Mouse (Mus musculus) ES-E14 (cell line): Measurements from ENCODE around the gene Rpl28. TPM values are rescaled to one million over a fixed set of nuclear protein-coding genes. Genes with fewer than 3 reads are reported as not detected.
A peak's percentile ranks its signal among the peaks of the same experiment; 100 is the strongest.

Source experiments
- DNase-seq: peaks from one replicate; pipeline ENCODE4 v3.0.0-alpha.2; 2013; ENCODE audit warnings: low read depth, low spot score
- H3K27ac ChIP-seq: 2 replicates; pipeline ENCODE4 v1.5.1; 2012; ENCODE audit warnings: low read depth, mild to moderate bottlenecking, low read length, moderate library complexity, mixed read lengths; ENCODE audit not compliant: poor library complexity, insufficient read depth, severe bottlenecking
- H3K36me3 ChIP-seq: 2 replicates; pipeline ENCODE4 v1.6.1; 2012; ENCODE audit warnings: mild to moderate bottlenecking, low read length, moderate library complexity, mixed read lengths; ENCODE audit not compliant: control insufficient read depth, poor library complexity, insufficient read depth, severe bottlenecking
- H3K4me1 ChIP-seq, 2 experiments: fragments of 150-350 bp in 1 of 2; sonication (generic) in 1 of 2; 2 replicates each; pipeline ENCODE4 v1.6.1; 2012; ENCODE audit warnings: low read length in 2 of 2, mild to moderate bottlenecking in 1 of 2, mixed read lengths in 1 of 2; ENCODE audit not compliant: control insufficient read depth in 2 of 2, insufficient read depth in 2 of 2, poor library complexity in 1 of 2
- H3K4me3 ChIP-seq, 2 experiments: fragments of 150-350 bp in 1 of 2; sonication (generic) in 1 of 2; 2 replicates each; pipeline ENCODE4 v1.5.1; 2012; ENCODE audit warnings: low read length in 2 of 2, low read depth in 1 of 2, mild to moderate bottlenecking in 1 of 2, mixed read lengths in 1 of 2; ENCODE audit not compliant: insufficient read depth in 1 of 2, poor library complexity in 1 of 2, severe bottlenecking in 1 of 2
- H3K9ac ChIP-seq: 2 replicates; pipeline ENCODE4 v1.6.1; 2012; ENCODE audit warnings: low read depth, mild to moderate bottlenecking, low read length, mixed read lengths; ENCODE audit not compliant: poor library complexity, insufficient read depth, severe bottlenecking
- H3K9me3 ChIP-seq: fragments of 150-350 bp; sonication (generic); 2 replicates; pipeline ENCODE4 v1.6.1; 2012; ENCODE audit warnings: low read depth, mild to moderate bottlenecking, low read length; ENCODE audit not compliant: control insufficient read depth, insufficient read depth
- CHD2 ChIP-seq: IDR thresholded peaks from 2 replicates; pipeline ENCODE4 v1.6.1; 2014; ENCODE audit warnings: mild to moderate bottlenecking, low read depth, low read length, inconsistent platforms
- HCFC1 ChIP-seq: IDR thresholded peaks from 2 replicates; pipeline ENCODE4 v1.6.1; 2012; ENCODE audit warnings: low read length, inconsistent platforms, borderline replicate concordance; ENCODE audit not compliant: insufficient read depth
- MAFK ChIP-seq: IDR thresholded peaks from 2 replicates; pipeline ENCODE4 v1.6.1; 2014; ENCODE audit warnings: mild to moderate bottlenecking, low read depth, low read length, inconsistent platforms; ENCODE audit not compliant: insufficient read depth
- ZC3H11A ChIP-seq: IDR thresholded peaks from 2 replicates; pipeline ENCODE4 v1.6.1; 2012; ENCODE audit warnings: low read depth, mild to moderate bottlenecking, inconsistent platforms, low read length, borderline replicate concordance
- ZNF384 ChIP-seq: IDR thresholded peaks from 2 replicates; pipeline ENCODE4 v1.6.1; 2012; ENCODE audit warnings: low read depth, low read length, inconsistent platforms
- in situ Hi-C, 2 experiments: fragments of 600-800 bp; cut with MboI; formaldehyde crosslinking; loops; one replicate each; pipeline ENCODE4 v1.15.1; 2025; ENCODE audit warnings: low sequenced_read_pairs in 2 of 2, inconsistent platforms in 1 of 2; ENCODE audit not compliant: unreplicated experiment in 2 of 2
- total RNA-seq: library from RNA; depleted of rRNA; stranded (reverse); fragments of 300-350 nt; gene quantifications from 2 replicates; pipeline ENCODE4 v1.2.3, GENCODE M21; 2012; rRNA removed

Rpl28 gene
- total RNA-seq: 1,352 and 1,377 TPM in 2 replicates

- Histone ChIP-seq H3K27ac (peak within 1 kb of the TSS; percentile 94), H3K9me3 (no peaks in the 10 kb centered on the region), H3K36me3 (peaks cover 36% of the 10 kb centered on the region), H3K4me1 (peaks cover 0 to 8% of the 10 kb centered on the region in 2 experiments; a peak in 1 of 4 replicates), H3K9ac (peak within 1 kb of the TSS; percentile 100), H3K4me3 (peak within 1 kb of the TSS; percentile 84 to 99)
- in situ Hi-C loops: no loop called here
- TF ChIP-seq CHD2 (peak; percentile 90), MAFK (no peak), HCFC1 (peak; percentile 84), ZNF384 (no peak)
- DNase-seq: peak; percentile 94
Measured at GRCm38 (mm10) chr7:4792278-4793212, at the start of gene Rpl28. Gene Rpl28 (plus strand): TSS chr7:4792874.

- in situ Hi-C loops: no loop called here
- no peak overlapping the region for H3K27ac ChIP-seq
- H3K9me3 ChIP-seq: no peaks in the 10 kb centered on the region
- no peak for DNase-seq
- no peak overlapping the region for H3K4me3 ChIP-seq
- no peak for TF ChIP-seq CHD2
- TF ChIP-seq HCFC1: no peak
- TF ChIP-seq MAFK: no peak
- no peak for TF ChIP-seq ZNF384
- no peak for TF ChIP-seq ZC3H11A
- H3K9ac ChIP-seq: no peak overlapping the region
- peaks cover 41% of the 10 kb centered on the region for H3K36me3 ChIP-seq
- peaks cover 2 to 26% of the 10 kb centered on the region in 2 experiments; a peak in 2 of 4 replicates for H3K4me1 ChIP-seq
Measured at GRCm38 (mm10) chr7:4743354-4743753, 49.3 kb upstream of the Rpl28 start.

- no peak overlapping the region for H3K4me3 ChIP-seq
- H3K9ac ChIP-seq: no peak overlapping the region
- H3K36me3 ChIP-seq: peaks cover 48% of the 10 kb centered on the region
- no peak overlapping the region for H3K27ac ChIP-seq
- H3K4me1 ChIP-seq: peaks cover 2 to 27% of the 10 kb centered on the region in 2 experiments; a peak in 2 of 4 replicates
- no peak for DNase-seq
- TF ChIP-seq CHD2: no peak
- TF ChIP-seq ZNF384: no peak
- TF ChIP-seq MAFK: no peak
- TF ChIP-seq HCFC1: no peak
- TF ChIP-seq ZC3H11A: no peak
- in situ Hi-C loops: no loop called here
- no peaks in the 10 kb centered on the region for H3K9me3 ChIP-seq
Measured at GRCm38 (mm10) chr7:4744886-4745285, 47.8 kb upstream of the Rpl28 start.

- Histone ChIP-seq H3K9me3 (no peaks in the 10 kb centered on the region), H3K4me3 (peak overlapping the region in 1 of 2 experiments; percentile 40; a peak in 2 of 4 replicates), H3K9ac (no peak overlapping the region; the same call in 1 of the 2 replicates), H3K36me3 (peaks cover 53% of the 10 kb centered on the region), H3K27ac (no peak overlapping the region), H3K4me1 (peaks cover 2 to 28% of the 10 kb centered on the region in 2 experiments; a peak in 2 of 4 replicates)
- no peak for DNase-seq
- in situ Hi-C loops: no loop called here
- TF ChIP-seq CHD2 (no peak), HCFC1 (no peak), MAFK (no peak), ZNF384 (no peak), ZC3H11A (no peak)
Measured at GRCm38 (mm10) chr7:4746326-4746980, 46.2 kb upstream of the Rpl28 start.
